Mouse (Mus musculus): ENCODE data around the gene Dcx.

The Dcx gene

DNA sequence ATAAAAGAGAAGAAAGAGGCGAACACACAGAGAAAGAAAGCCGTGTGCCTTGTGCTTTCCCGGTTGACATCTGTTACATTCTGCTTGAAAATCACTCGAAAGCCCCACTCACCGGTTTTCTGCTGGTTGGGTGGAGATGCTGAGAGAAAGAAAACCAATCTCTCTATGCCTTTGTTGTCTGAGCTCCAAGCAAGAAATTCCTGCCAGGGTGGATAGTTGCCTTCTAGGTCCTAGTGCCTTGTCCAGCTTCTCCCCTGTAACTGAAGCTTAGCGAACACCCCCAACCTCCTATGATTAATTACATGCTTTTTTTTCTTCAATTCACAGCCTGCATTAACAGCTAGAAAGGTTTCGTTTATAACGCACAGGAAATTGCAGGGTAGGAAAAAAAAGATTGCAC is at the start of gene Dcx:
TSS of gene Dcx (minus strand) at position 354 of the 400 bp plus-strand sequence.
- no peak for DNase-seq

DNA sequence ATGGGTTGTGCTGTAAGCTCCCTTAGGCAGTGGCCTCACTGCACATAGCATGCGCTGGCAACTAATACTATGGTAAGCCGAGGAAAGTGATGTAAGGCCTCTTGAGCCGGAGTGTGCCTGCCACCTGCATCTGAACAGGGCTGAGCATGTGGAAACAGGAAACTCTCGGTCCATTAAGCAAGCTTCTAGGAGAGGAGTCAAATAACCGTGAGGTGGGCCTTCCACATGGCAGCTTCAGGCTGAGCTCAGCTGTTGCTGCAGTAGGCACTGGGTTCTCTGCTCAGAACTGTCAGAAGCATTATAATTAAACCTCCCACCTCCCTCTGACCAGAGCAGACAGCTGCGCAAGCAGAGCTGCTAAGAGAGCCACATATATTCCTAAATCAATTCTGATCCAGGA is 33.1 kb upstream of the Dcx start:
- DNase-seq, result no peak

DNA sequence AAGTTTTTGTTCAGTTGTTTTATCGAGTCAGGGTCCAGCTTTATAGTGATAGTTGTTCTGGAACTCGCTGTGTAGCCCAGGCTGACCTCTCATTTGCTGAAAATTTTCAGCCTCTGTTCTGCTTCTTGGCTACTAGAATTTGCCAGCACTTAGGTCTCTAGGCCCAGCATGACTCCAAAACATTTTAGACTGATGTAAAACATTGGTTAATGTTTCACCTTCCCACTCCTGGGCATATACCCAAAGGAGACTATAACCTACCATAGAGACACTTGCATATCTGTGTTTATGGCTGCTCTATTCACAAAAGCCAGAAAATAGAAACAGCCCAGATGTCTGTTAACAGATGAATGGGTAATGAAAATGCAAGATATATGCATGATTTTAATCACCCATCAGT is 560 bp upstream of the Dcx start:
- no peak for DNase-seq

DNA sequence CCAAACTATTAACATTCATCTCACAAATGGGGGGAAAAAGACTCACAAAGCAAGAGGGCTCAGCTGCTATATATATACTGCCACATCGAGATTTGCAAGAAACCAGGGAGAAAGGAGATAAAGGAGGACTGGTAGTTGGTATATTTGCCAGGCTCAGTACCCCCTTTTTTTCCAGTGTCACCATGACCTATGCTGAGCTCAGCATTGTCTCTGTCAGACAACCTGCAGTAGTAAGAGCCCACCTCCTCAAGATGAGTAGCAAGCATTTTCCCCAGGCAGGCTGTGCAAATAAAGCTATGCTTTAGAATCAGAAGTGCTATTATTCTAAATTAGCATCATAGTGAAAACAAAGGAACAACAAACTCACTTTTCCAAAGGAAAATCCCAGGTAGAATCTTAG is 581 bp downstream of the Dcx start:
- no peak for DNase-seq

DNA sequence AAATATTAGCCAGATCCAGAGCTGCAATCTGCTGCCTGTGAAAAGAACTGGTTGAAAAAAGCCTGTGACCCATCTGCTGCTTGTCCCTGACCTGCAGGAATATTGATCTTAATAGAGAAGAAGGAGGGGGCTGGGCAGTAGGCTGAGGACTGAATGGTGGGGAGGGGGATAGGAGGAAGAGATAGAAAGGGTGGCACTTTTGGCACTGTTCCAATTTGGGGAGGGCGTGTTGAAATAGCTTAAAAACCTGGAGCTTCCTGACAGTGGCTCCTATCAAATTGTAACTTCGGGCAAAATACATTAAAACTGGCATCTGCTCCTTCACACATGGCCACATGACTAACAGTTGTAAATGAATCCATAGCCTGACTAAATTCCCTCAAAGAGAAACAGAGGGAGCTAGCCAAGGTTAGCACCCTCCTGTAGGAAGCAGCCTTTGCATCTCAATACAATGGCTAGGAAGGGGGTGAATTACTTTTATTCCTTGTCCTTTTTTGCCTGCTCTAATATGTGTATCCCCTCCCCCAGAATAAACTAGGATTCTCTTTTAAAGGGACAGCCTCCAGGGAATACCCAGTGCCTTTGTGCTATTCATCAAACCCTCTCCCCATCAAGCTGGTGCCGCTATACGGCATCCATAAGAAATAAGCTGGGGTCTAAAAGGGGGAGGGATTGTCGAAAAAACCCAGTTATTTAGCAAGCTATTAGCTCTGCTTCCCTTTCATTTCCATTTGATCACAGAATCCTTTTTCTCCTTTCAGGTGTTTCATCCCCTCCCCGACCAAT is 1.5 kb downstream of the Dcx start:
- DNase-seq, result no peak

DNA sequence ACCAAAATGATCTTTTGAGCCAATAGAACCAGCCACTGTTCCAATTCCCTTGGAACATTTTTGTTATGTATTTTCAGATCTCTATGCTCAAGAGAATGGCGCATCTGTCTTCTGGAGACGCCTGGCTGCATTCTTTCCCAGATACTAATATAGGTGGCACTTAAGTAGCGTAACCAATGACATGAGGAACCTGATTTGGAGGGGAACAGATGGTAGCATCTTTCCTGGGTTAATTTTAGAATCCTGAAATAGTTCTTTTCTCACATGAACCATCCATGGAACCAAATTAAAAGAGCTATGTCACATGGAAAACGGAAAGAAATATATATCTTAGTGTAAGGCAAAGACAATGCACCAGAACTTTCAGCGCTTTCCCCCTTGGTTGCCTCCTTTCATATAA is 11.0 kb downstream of the Dcx start:
- DNase-seq, result no peak

- DNase-seq, result no peak
Observed at GRCm38 (mm10) chrX:143906699-143907471, 26.2 kb downstream of the Dcx start.

GRCm38 (mm10) chrX:143904689-143905088 is 28.4 kb downstream of the Dcx start:
- DNase-seq, result peak in 1 of 2 experiments; percentile 38

DNA sequence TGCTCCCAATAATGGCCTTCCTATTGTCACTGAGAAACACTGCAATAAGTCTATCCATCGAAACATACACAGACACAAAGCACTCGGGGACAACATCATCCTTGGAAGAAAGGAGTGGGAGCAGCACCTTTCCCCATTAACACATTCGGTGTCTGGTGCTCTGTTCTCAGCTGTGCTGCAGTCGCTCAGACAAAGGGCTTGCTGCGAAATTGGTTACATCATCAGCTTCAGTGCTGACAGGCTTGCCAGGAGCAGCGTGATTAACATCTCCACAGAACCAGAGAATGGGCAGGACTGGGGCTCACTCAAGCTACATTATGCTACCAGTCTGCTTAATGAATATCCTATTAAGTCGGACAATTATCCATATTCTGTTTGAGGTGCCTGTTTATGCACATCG is 30.8 kb downstream of the Dcx start:
- no peak for DNase-seq

DNA sequence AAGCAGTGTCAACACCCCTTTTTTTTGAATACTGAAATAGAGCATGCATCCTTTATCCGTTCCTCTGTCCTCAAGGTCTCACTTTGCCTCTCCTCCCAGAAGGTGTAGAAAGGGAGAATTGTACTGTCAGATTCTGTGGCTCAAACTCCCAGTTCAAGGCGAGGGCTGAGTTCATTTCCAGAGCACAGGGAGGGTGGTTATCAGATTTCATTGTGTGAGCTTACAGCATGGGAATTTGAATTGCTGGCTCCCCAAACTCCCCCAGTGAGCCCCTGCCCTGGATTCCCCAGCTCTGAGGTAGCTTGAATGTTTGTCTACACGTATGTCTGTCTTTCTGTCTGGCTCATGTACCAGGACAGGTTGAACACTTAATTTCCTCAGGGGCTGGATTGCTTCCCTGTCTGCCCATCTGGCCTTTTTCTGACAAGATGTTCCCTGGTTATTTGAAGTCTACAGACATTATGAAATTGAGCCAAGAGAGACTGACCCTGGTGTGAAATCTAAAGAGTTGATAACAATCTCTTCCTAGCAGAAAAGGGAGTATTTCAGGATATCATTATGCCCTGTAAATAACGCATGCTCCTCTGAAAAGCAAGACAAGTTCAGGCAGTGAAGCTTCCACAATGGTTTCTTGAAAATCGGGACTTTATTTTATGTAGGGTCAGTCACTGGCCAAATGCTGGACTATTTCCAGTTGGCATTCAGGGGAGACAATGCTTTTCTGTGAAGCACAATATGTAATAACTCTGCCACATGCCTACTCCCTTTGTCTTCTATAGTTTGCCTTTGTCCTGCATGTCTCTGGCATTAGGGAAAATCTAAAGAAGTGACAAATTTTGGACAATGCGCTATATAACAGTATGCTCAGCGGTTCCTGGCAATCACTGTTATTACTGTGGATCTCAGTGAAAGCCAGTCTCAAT is 35.5 kb downstream of the Dcx start:
- DNase-seq, result no peak

DNA sequence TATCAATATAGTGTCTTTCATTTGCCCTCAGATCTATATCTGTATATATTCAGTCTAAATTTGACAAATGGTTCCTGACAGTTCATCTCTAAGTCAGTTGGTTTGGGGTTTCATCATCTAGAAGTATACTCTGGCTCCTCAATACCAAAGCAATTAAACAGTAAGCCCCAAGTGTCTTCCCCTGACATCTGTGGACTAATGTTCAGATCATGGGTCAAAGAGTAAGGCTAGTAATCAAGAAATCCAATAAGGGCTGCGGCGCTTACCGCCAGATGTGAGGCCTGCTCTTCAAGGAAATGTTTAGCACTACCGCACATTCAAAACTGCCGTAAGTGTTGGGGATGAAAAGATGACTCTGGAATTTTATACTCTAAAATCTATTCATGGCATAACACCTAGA is 36.2 kb downstream of the Dcx start:
- DNase-seq, result no peak

DNA sequence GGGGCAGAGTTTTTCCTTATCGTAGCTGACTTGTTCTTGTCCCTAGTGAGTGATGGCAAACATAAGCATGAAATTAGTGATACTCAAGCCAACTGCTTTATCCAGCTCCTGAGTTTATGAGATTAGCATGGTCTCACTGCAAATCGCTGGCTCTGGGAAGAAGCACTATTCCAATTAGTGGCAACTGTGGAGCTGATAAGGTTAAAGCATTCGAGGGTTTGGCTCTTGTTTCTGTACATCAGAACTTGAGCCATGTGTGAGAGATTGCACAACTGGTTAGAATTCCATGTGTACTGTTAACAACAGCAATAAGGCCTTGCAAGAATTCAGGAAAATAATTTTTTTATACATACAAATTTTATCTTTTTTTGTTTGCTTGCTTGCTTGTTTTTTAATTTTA is 39.9 kb downstream of the Dcx start:
- no peak for DNase-seq

GRCm38 (mm10) chrX:143885765-143886164 is 47.3 kb downstream of the Dcx start:
- peak; percentile 29 to 51 for DNase-seq

DNA sequence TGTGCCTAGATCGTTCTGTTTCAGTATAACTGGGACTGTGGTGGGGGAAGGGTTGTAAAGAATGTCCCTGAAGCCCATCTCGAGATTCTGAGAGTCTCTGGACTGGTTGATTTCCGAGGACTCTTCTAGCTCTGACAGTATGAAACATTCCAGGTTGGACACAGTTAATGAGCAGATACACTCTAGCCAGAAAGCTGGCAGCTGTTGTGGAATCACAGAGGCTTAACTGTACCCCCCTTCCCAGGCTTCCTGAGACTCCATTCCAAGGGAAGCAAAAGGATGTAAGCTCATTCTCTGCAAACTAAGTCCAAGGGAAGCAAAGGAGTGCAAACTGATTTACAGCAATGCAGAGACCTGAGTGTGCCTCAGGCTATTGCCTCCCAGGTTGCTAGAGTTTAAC is 48.2 kb downstream of the Dcx start:
- DNase-seq, result no peak

- DNase-seq, result peak; percentile 1 to 34
Observed at GRCm38 (mm10) chrX:143884299-143884698, 48.8 kb downstream of the Dcx start.

DNA sequence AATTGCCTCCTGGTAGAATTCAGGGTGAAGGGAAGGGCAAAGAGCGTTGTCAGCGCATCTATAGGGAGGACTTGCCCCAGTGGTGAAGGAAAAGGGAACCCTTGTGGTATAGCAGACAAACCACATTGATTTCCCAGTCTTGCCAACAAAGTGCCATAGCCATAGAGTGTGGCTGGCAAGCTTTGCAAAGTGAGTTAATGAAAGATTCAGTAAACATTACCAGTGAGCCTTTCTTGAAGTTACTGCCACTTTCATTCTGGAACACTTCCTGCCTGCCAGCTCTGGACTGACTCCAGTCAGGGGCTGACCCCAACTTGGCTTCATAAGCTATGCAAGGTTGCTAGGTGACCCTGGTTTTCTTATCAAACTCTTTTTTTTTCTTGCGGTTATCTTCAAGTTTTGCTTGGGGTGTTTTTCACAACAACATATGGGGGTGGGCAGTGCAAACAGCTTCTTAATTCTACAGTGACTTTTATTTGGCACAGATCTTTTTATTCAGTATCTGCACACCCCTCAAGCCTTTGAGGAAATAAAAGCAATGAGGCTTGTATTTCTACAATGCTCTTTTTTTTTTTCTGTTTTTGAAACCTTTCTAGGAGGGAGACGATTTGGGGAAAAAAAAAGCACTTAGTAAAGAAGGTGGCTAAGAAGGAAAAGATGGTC is 51.2 kb downstream of the Dcx start:
- DNase-seq, result peak in 1 of 2 experiments; percentile 1

- DNase-seq, result no peak
Observed at GRCm38 (mm10) chrX:143879631-143880030, 53.5 kb downstream of the Dcx start.

- DNase-seq, result no peak
Observed at GRCm38 (mm10) chrX:143867129-143867664, 65.9 kb downstream of the Dcx start.

- no peak for DNase-seq
Observed at GRCm38 (mm10) chrX:143851351-143851750, 81.8 kb downstream of the Dcx start.

- no peak for DNase-seq
Observed at GRCm38 (mm10) chrX:143849969-143850368, 83.1 kb downstream of the Dcx start.

DNA sequence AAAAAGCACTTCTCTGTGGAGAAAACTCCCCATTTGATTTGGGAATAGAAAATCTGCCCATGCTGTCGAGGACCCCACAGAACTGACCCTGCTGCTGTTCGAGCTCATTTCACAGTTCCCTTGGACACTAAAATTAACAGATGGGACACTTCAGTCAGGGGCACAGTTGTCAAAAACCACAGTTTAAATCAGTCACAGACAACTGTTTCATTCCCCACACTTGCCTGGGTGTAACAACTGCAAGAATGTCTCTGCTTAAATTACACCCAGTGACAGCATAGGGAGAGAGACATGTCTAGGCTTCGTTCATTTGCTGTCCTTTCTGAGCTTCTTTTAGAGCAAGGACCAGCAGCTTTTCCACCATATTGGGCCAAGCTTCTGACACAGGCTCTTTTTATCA is 86.5 kb downstream of the Dcx start:
- DNase-seq, result no peak

GRCm38 (mm10) chrX:143827212-143827611 is 105.9 kb downstream of the Dcx start, which contains the start of gene Capn6:
TSS of gene Capn6 (minus strand) at chrX:143827414.
- DNase-seq, result peak; percentile 25 to 48
